Mouse (Mus musculus) stomach, embryonic 15.5 days (tissue): ENCODE data around the gene Ckmt2. TPM values are rescaled to one million over a fixed set of nuclear protein-coding genes. Genes with fewer than 3 reads are reported as not detected.

ENCODE experiments used
- ATAC-seq: fragments of 200-750 bp; cut with Nextera tagmentation; 2 replicates; pipeline ENCODE4 v1.8.0; 2017; ENCODE audit warnings: low read depth, moderate number of reproducible peaks, moderate TSS enrichment; ENCODE audit not compliant: insufficient read depth, low FRiP score
- H3K27ac ChIP-seq: fragments of 300-500 bp; sonication (generic); 2 replicates; pipeline ENCODE4 v1.5.1; 2015; ENCODE audit warnings: mild to moderate bottlenecking, inconsistent platforms
- H3K27me3 ChIP-seq: fragments of 300-500 bp; sonication (generic); replicated peaks from 2 replicates; pipeline ENCODE4 v1.6.1; 2015; ENCODE audit warnings: inconsistent platforms
- H3K36me3 ChIP-seq: fragments of 300-500 bp; sonication (generic); 2 replicates; pipeline ENCODE4 v1.6.1; 2015; ENCODE audit warnings: inconsistent platforms
- H3K4me1 ChIP-seq: fragments of 300-500 bp; sonication (generic); 2 replicates; pipeline ENCODE4 v1.6.1; 2015; ENCODE audit warnings: inconsistent platforms
- H3K4me2 ChIP-seq: fragments of 300-500 bp; sonication (generic); 2 replicates; pipeline ENCODE4 v1.6.1; 2015; ENCODE audit warnings: mild to moderate bottlenecking, inconsistent platforms
- H3K4me3 ChIP-seq: fragments of 300-500 bp; sonication (generic); replicated peaks from 2 replicates; pipeline ENCODE4 v1.5.1; 2015; ENCODE audit warnings: inconsistent platforms
- H3K9ac ChIP-seq: fragments of 300-500 bp; sonication (generic); 2 replicates; pipeline ENCODE4 v1.6.1; 2015; ENCODE audit warnings: inconsistent platforms
- H3K9me3 ChIP-seq: fragments of 300-500 bp; sonication (generic); 2 replicates; pipeline ENCODE4 v1.6.1; 2016; ENCODE audit warnings: inconsistent platforms
- WGBS: fragments of 180-500 bp; shearing (Covaris S2); methylation state at CpG from one replicate; pipeline ENCODE4 v1.1.7; 2015; 5-methylcytosine and 5-hydroxymethylcytosine counted together
- polyA plus RNA-seq: library from polyadenylated mRNA; unstranded; fragments of >200 nt; fragmentation: Nextera tagmentation; extraction: Ambion mirVana; gene quantifications from 2 replicates; pipeline ENCODE4 v1.2.1, GENCODE M21; 2015

Ckmt2 gene
- polyA plus RNA-seq, 1 experiment from 2014 or later: 0.54 TPM

GRCm38 (mm10) chr13:91893132-91893531, 16.4 kb upstream of the Ckmt2 start:
- Histone ChIP-seq H3K27ac (no peak overlapping the region), H3K4me2 (no peak overlapping the region), H3K9ac (no peak overlapping the region), H3K36me3 (no peaks in the 10 kb centered on the region), H3K4me1 (no peaks in the 10 kb centered on the region), H3K9me3 (no peaks in the 10 kb centered on the region), H3K4me3 (no peak overlapping the region), H3K27me3 (no peaks in the 10 kb centered on the region)
- WGBS: 67% methylated on average over 6 of the region's 6 CpGs
- no peak for ATAC-seq

- Histone ChIP-seq H3K4me2 (no peak overlapping the region), H3K9ac (no peak overlapping the region), H3K27me3 (no peaks in the 10 kb centered on the region), H3K4me3 (no peak overlapping the region), H3K27ac (no peak overlapping the region), H3K9me3 (no peaks in the 10 kb centered on the region), H3K4me1 (no peaks in the 10 kb centered on the region), H3K36me3 (no peaks in the 10 kb centered on the region)
- 87% methylated on average over 6 of the region's 6 CpGs for WGBS
- no peak for ATAC-seq
Observed at GRCm38 (mm10) chr13:91890031-91890619, 13.4 kb upstream of the Ckmt2 start.

GRCm38 (mm10) chr13:91884714-91885386, 8.2 kb upstream of the Ckmt2 start:
- Histone ChIP-seq H3K36me3 (no peaks in the 10 kb centered on the region), H3K4me2 (no peak overlapping the region), H3K9ac (no peak overlapping the region), H3K4me3 (no peak overlapping the region), H3K27ac (no peak overlapping the region), H3K9me3 (no peaks in the 10 kb centered on the region), H3K4me1 (no peaks in the 10 kb centered on the region), H3K27me3 (no peaks in the 10 kb centered on the region)
- no peak for ATAC-seq
- 65% methylated on average over 5 of the region's 5 CpGs for WGBS

- 63% methylated on average over 9 of the region's 9 CpGs for WGBS
- Histone ChIP-seq H3K4me2 (no peak overlapping the region), H3K4me1 (no peaks in the 10 kb centered on the region), H3K27ac (no peak overlapping the region), H3K27me3 (no peaks in the 10 kb centered on the region), H3K4me3 (no peak overlapping the region), H3K36me3 (no peaks in the 10 kb centered on the region), H3K9ac (no peak overlapping the region), H3K9me3 (no peaks in the 10 kb centered on the region)
- ATAC-seq: no peak
Observed at GRCm38 (mm10) chr13:91881837-91882480, 5.3 kb upstream of the Ckmt2 start.

- Histone ChIP-seq H3K9ac (no peak overlapping the region), H3K9me3 (no peaks in the 10 kb centered on the region), H3K4me2 (no peak overlapping the region), H3K36me3 (no peaks in the 10 kb centered on the region), H3K27ac (no peak overlapping the region), H3K4me1 (no peaks in the 10 kb centered on the region), H3K27me3 (no peaks in the 10 kb centered on the region), H3K4me3 (no peak overlapping the region)
- 77% methylated on average over 4 of the region's 4 CpGs for WGBS
- no peak for ATAC-seq
Observed at GRCm38 (mm10) chr13:91880256-91880655, 3.6 kb upstream of the Ckmt2 start.

- Histone ChIP-seq H3K4me2 (no peak overlapping the region), H3K36me3 (no peaks in the 10 kb centered on the region), H3K9me3 (no peaks in the 10 kb centered on the region), H3K9ac (no peak overlapping the region), H3K4me3 (no peak overlapping the region), H3K27ac (no peak overlapping the region), H3K27me3 (no peaks in the 10 kb centered on the region), H3K4me1 (no peaks in the 10 kb centered on the region)
- 75% methylated on average over 3 of the region's 3 CpGs for WGBS
- ATAC-seq: no peak
Observed at GRCm38 (mm10) chr13:91877996-91878395, 1.3 kb upstream of the Ckmt2 start.

GRCm38 (mm10) chr13:91877350-91877749, 665 bp upstream of the Ckmt2 start:
- Histone ChIP-seq H3K4me1 (no peaks in the 10 kb centered on the region), H3K9me3 (no peaks in the 10 kb centered on the region), H3K27ac (no peak overlapping the region), H3K36me3 (no peaks in the 10 kb centered on the region), H3K9ac (no peak overlapping the region), H3K27me3 (no peaks in the 10 kb centered on the region), H3K4me3 (no peak overlapping the region), H3K4me2 (no peak overlapping the region)
- no peak for ATAC-seq
- 70% methylated on average over 10 of the region's 10 CpGs for WGBS

GRCm38 (mm10) chr13:91875581-91875980, 1.1 kb downstream of the Ckmt2 start:
- 49% methylated on average over 2 of the region's 2 CpGs for WGBS
- Histone ChIP-seq H3K27me3 (no peaks in the 10 kb centered on the region), H3K27ac (no peak overlapping the region), H3K9me3 (no peaks in the 10 kb centered on the region), H3K4me1 (no peaks in the 10 kb centered on the region), H3K9ac (no peak overlapping the region), H3K4me2 (no peak overlapping the region), H3K36me3 (no peaks in the 10 kb centered on the region), H3K4me3 (no peak overlapping the region)
- no peak for ATAC-seq

GRCm38 (mm10) chr13:91874565-91874964, 2.1 kb downstream of the Ckmt2 start:
- H3K4me2 ChIP-seq: no peak overlapping the region
- H3K4me1 ChIP-seq: no peaks in the 10 kb centered on the region
- no peak for ATAC-seq
- H3K9ac ChIP-seq: no peak overlapping the region
- H3K4me3 ChIP-seq: no peak overlapping the region
- 80% methylated on average over 7 of the region's 7 CpGs for WGBS
- H3K36me3 ChIP-seq: no peaks in the 10 kb centered on the region
- H3K9me3 ChIP-seq: no peaks in the 10 kb centered on the region
- no peaks in the 10 kb centered on the region for H3K27me3 ChIP-seq
- H3K27ac ChIP-seq: no peak overlapping the region

GRCm38 (mm10) chr13:91873734-91874329, 2.9 kb downstream of the Ckmt2 start:
- WGBS: 68% methylated on average over 7 of the region's 7 CpGs

GRCm38 (mm10) chr13:91868577-91868976, 8.1 kb downstream of the Ckmt2 start:
- Histone ChIP-seq H3K4me1 (no peaks in the 10 kb centered on the region), H3K27ac (no peak overlapping the region), H3K9ac (no peak overlapping the region), H3K4me3 (no peak overlapping the region), H3K27me3 (no peaks in the 10 kb centered on the region), H3K36me3 (no peaks in the 10 kb centered on the region), H3K9me3 (no peaks in the 10 kb centered on the region), H3K4me2 (no peak overlapping the region)
- no peak for ATAC-seq
- WGBS: 74% methylated on average over 1 of the region's 1 CpGs

More at GRCm38 (mm10) chr13:91873734-91874329, 2.9 kb downstream of the Ckmt2 start:
- Histone ChIP-seq H3K4me1 (no peaks in the 10 kb centered on the region), H3K27me3 (no peaks in the 10 kb centered on the region), H3K4me3 (no peak overlapping the region), H3K9ac (no peak overlapping the region), H3K36me3 (no peaks in the 10 kb centered on the region), H3K27ac (no peak overlapping the region), H3K4me2 (no peak overlapping the region), H3K9me3 (no peaks in the 10 kb centered on the region)
- ATAC-seq: no peak

- ATAC-seq: no peak
- Histone ChIP-seq H3K4me3 (no peak overlapping the region), H3K9ac (no peak overlapping the region), H3K4me2 (no peak overlapping the region), H3K4me1 (no peaks in the 10 kb centered on the region), H3K27ac (no peak overlapping the region), H3K27me3 (no peaks in the 10 kb centered on the region), H3K36me3 (no peaks in the 10 kb centered on the region), H3K9me3 (no peaks in the 10 kb centered on the region)
- WGBS: 79% methylated on average over 7 of the region's 7 CpGs
Observed at GRCm38 (mm10) chr13:91858835-91859234, 17.9 kb downstream of the Ckmt2 start.
